Mouse (Mus musculus): ENCODE measurements around the gene Bbs9. TPM values are rescaled to one million over a fixed set of nuclear protein-coding genes. Genes with fewer than 3 reads are reported as not detected.

Bbs9 gene
- total and polyA plus RNA-seq, 2 experiments from 2014 or later, result 17.8 to 35.4 TPM

DNA sequence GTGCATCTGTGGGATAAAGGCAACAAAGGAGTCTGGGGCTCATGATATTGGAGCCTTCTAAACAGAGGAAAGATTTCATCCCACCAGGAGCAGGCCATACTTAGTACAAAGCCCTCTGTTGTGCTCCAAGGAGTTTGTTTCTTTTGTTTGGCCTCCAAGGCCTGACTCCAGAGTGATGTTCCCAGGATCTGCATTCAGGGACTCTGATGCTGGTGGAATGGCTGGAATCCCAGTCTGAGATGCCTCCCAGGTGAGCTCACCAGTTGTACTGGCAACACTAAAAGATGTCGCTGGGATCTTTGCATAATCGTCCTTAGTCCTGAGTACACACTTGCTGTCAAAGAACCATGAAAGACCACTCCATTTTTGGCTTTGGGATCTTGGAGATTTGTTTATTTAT lies 41.4 kb upstream of the Bbs9 start:
- WGBS, result 91% methylated on average over 2 of the region's 2 CpGs
- Histone ChIP-seq H3K27ac (ENCODE audit: low read depth, low read length) (no peak overlapping the region), H3K9me3 (ENCODE audit: low read length) (no peaks in the 10 kb centered on the region), H3K4me2 (ENCODE audit: low read depth) (no peak overlapping the region), H3K36me3 (ENCODE audit: insufficient read depth) (peaks cover 18% of the 10 kb centered on the region), H3K27me3 (ENCODE audit: insufficient read depth, low read length) (no peaks in the 10 kb centered on the region), H3K4me1 (ENCODE audit: insufficient read depth) (0 out of 2 replicates have a peak, but pooled peaks cover 3% of the 10 kb centered on the region), H3K9ac (no peak overlapping the region), H3K4me3 (ENCODE audit: low read depth, low read length) (no peak overlapping the region)
- no peak for DNase-seq
- no peak for TF ChIP-seq CTCF (IDR thresholded peaks at IDR 0.05; ENCODE audit: low read depth)
- ATAC-seq, result no peak

DNA sequence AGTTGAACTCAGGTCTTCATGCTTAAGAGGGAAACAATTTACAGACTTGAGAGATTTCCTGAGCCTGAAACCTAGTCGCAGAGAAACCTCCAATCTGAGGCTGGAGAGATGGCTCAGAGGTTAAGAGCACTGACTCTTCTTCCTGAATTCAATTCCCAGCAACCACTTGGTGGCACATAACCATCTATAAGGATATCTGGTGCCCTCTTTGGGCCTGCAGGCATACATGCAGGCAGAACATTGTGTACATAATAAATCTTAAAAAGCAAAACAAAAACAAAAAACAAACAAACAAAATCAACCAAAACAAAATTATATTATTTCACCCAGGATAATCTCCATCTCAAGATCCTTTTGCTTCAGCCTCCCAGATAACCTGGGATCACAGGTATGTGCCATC lies 36.7 kb upstream of the Bbs9 start:
- Histone ChIP-seq H3K9ac (no peak overlapping the region), H3K27me3 (ENCODE audit: insufficient read depth, low read length) (no peaks in the 10 kb centered on the region), H3K9me3 (ENCODE audit: low read length) (no peaks in the 10 kb centered on the region), H3K4me2 (ENCODE audit: low read depth) (no peak overlapping the region), H3K4me1 (ENCODE audit: insufficient read depth) (no peaks in the 10 kb centered on the region), H3K4me3 (ENCODE audit: low read depth, low read length) (no peak overlapping the region), H3K27ac (ENCODE audit: low read depth, low read length) (no peak overlapping the region), H3K36me3 (ENCODE audit: insufficient read depth) (peaks cover 23% of the 10 kb centered on the region)
- DNase-seq (no peak), ATAC-seq (no peak)
- 90% methylated on average over 1 of the region's 1 CpGs for WGBS
- no peak for TF ChIP-seq CTCF (IDR thresholded peaks at IDR 0.05; ENCODE audit: low read depth)

DNA sequence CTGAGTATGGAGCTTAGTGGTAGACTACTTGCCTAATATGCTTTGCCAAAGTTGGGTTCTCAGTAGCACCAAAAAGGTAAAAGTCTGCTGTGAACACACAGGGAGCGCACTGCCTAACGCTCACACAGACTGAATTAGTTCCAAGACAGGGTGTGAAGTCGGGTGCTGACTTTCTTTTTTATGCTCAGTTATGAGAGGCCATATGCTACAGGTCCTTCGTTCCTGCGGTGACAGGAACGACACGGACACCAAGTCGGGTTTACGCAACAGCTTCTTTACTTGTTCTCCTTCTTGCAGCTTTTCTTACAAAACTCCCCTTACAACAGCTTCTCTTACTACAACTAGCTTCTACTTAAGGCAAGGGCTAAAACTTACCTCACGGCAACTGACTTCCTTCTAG lies 32.4 kb upstream of the Bbs9 start:
- no peak overlapping the region for H3K4me3 ChIP-seq (ENCODE audit: low read depth, low read length)
- no peak overlapping the region for H3K27ac ChIP-seq (ENCODE audit: low read depth, low read length)
- DNase-seq (no peak), ATAC-seq (no peak)
- H3K27me3 ChIP-seq (ENCODE audit: insufficient read depth, low read length), result no peaks in the 10 kb centered on the region
- 92% methylated on average over 10 of the region's 10 CpGs for WGBS
- no peak overlapping the region for H3K9ac ChIP-seq
- no peaks in the 10 kb centered on the region for H3K9me3 ChIP-seq (ENCODE audit: low read length)
- no peaks in the 10 kb centered on the region for H3K4me1 ChIP-seq (ENCODE audit: insufficient read depth)
- H3K4me2 ChIP-seq (ENCODE audit: low read depth), result no peak overlapping the region
- no peak for TF ChIP-seq CTCF (IDR thresholded peaks at IDR 0.05; ENCODE audit: low read depth)
- H3K36me3 ChIP-seq (ENCODE audit: insufficient read depth), result peaks cover 39% of the 10 kb centered on the region

DNA sequence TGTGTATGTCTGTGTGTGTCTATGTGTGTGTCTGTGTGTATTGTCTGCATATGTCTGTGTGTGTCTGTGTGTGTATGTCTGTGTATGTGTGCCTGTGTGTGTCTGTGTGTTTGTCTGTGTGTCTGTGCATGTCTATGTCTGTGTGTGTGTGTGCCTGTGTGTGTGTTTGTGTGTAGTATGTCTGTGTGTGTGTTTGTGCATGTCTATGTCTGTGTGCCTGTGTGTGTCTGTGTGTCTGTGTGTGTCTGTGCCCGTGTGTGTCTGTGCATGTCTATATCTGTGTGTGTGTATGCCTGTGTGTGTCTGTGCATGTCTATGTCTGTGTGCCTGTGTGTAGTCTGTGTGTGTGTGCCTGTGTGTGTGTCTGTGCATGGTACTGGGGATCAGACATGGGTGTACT lies 30.4 kb upstream of the Bbs9 start:
- TF ChIP-seq CTCF (IDR thresholded peaks at IDR 0.05; ENCODE audit: low read depth), result no peak
- no peak for DNase-seq
- Histone ChIP-seq H3K9ac (no peak overlapping the region), H3K27ac (ENCODE audit: low read depth, low read length) (no peak overlapping the region), H3K4me3 (ENCODE audit: low read depth, low read length) (no peak overlapping the region), H3K9me3 (ENCODE audit: low read length) (no peaks in the 10 kb centered on the region), H3K4me2 (ENCODE audit: low read depth) (no peak overlapping the region), H3K27me3 (ENCODE audit: insufficient read depth, low read length) (no peaks in the 10 kb centered on the region), H3K36me3 (ENCODE audit: insufficient read depth) (peaks cover 56% of the 10 kb centered on the region), H3K4me1 (ENCODE audit: insufficient read depth) (no peaks in the 10 kb centered on the region)
- ATAC-seq, result no peak
- WGBS, result 100% methylated on average over 1 of the region's 1 CpGs

DNA sequence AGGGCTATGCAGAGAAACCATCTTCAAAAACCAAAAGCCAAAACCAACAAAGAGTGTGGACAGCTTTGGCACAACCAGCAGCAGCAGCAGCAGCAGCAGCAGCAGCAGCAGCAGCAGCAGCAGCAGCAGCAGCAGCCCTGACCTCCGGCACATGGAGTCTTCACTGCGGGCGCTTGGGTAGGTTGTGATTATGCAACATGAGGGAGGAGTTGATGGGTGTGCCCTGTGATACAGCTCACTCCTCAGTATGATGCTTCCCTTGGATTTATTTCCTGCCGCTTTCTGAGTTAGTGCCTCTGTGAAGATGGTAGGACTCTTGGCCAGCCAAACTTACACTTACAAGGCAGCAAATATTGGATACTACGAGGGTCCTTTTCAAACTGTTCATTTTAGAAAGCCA lies 28.3 kb upstream of the Bbs9 start:
- DNase-seq (no peak), ATAC-seq (no peak)
- no peaks in the 10 kb centered on the region for H3K4me1 ChIP-seq (ENCODE audit: insufficient read depth)
- no peak overlapping the region for H3K4me3 ChIP-seq (ENCODE audit: low read depth, low read length)
- no peaks in the 10 kb centered on the region for H3K27me3 ChIP-seq (ENCODE audit: insufficient read depth, low read length)
- H3K36me3 ChIP-seq (ENCODE audit: insufficient read depth), result peaks cover 70% of the 10 kb centered on the region
- no peaks in the 10 kb centered on the region for H3K9me3 ChIP-seq (ENCODE audit: low read length)
- H3K9ac ChIP-seq, result no peak overlapping the region
- TF ChIP-seq CTCF (IDR thresholded peaks at IDR 0.05; ENCODE audit: low read depth), result no peak
- no peak overlapping the region for H3K4me2 ChIP-seq (ENCODE audit: low read depth)
- no peak overlapping the region for H3K27ac ChIP-seq (ENCODE audit: low read depth, low read length)
- WGBS, result 91% methylated on average over 5 of the region's 5 CpGs

DNA sequence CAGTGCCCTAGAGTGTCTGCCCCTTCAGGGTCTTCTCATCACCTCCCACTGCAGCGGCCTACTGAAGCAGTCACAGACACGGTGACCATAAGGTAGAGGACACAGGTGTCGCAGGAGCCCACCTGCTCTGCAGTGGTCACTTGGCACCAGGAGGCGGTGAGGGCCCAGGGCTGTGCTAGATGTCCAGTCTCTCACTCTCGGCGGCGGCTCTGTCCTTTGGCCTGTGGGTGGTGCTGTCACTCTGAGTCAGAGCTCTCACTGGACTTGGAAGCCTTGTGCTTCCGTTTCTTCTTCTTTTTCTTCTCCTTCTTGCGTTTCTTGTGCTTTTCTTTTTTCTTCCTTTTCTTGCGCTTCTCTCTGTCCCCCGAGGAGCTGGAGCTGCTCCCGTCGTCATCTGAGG lies 27.1 kb upstream of the Bbs9 start:
- ATAC-seq, result no peak
- peak; percentile 18; the same call in 1 of the 2 replicates for TF ChIP-seq CTCF (IDR thresholded peaks at IDR 0.05; ENCODE audit: low read depth)
- no peaks in the 10 kb centered on the region for H3K4me1 ChIP-seq (ENCODE audit: insufficient read depth)
- H3K27ac ChIP-seq (ENCODE audit: low read depth, low read length), result no peak overlapping the region
- peaks cover 82% of the 10 kb centered on the region for H3K36me3 ChIP-seq (ENCODE audit: insufficient read depth)
- no peak for DNase-seq
- H3K9ac ChIP-seq, result no peak overlapping the region
- H3K9me3 ChIP-seq (ENCODE audit: low read length), result no peaks in the 10 kb centered on the region
- no peaks in the 10 kb centered on the region for H3K27me3 ChIP-seq (ENCODE audit: insufficient read depth, low read length)
- H3K4me3 ChIP-seq (ENCODE audit: low read depth, low read length), result no peak overlapping the region
- no peak overlapping the region for H3K4me2 ChIP-seq (ENCODE audit: low read depth)
- WGBS, result 88% methylated on average over 13 of the region's 13 CpGs

DNA sequence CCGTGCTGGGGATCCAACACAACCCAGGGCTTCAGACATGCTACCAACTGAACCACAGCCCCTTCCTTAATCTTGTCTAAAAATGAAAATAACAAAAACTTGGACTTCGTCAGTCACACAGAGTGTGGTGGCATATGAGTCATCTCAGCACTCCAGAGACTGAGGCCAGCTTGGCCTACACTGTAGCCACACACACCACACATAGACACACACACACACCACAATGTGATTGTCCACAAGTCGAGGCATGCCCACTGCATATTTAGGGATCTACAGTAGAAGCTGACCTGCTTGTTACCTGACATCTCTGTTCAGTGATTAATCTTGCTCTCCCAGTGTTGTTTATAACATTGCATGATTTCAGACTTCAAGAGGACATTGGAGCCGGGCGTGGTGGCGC lies 26.3 kb upstream of the Bbs9 start:
- ATAC-seq, result no peak
- no peak for DNase-seq
- H3K27ac ChIP-seq (ENCODE audit: low read depth, low read length), result no peak overlapping the region

DNA sequence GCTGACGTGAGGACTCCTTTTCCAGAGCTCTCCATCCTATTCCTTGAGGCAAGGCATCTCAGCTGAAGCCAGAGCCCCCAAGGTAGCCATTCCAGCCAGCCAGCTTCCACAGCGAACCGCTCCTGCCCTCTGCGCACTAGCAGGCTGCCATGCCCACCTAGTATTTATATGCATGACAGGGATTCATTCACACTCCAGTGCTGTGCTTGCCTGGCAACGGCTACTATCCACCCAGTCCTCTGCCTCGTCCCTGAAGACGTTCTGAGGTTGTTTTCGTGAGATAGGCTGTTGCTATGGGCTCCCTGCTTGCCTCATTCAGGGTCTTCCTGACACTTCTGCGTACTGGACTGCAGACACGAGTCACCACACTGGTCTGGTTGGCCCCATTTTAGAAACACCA lies 22.8 kb upstream of the Bbs9 start:
- no peak for ATAC-seq

More for the DNA sequence above, 26.3 kb upstream of the Bbs9 start:
- Histone ChIP-seq H3K9ac (no peak overlapping the region), H3K36me3 (ENCODE audit: insufficient read depth) (peaks cover 83% of the 10 kb centered on the region), H3K4me1 (ENCODE audit: insufficient read depth) (no peaks in the 10 kb centered on the region), H3K27me3 (ENCODE audit: insufficient read depth, low read length) (no peaks in the 10 kb centered on the region), H3K9me3 (ENCODE audit: low read length) (no peaks in the 10 kb centered on the region), H3K4me3 (ENCODE audit: low read depth, low read length) (no peak overlapping the region), H3K4me2 (ENCODE audit: low read depth) (no peak overlapping the region)
- TF ChIP-seq CTCF (IDR thresholded peaks at IDR 0.05; ENCODE audit: low read depth), result no peak
- WGBS, result 94% methylated on average over 6 of the region's 6 CpGs

More for the DNA sequence above, 22.8 kb upstream of the Bbs9 start:
- Histone ChIP-seq H3K4me3 (ENCODE audit: low read depth, low read length) (no peak overlapping the region), H3K27ac (ENCODE audit: low read depth, low read length) (no peak overlapping the region), H3K4me2 (ENCODE audit: low read depth) (no peak overlapping the region), H3K9me3 (ENCODE audit: low read length) (no peaks in the 10 kb centered on the region), H3K4me1 (ENCODE audit: insufficient read depth) (no peaks in the 10 kb centered on the region), H3K36me3 (ENCODE audit: insufficient read depth) (peaks cover 94% of the 10 kb centered on the region), H3K9ac (no peak overlapping the region), H3K27me3 (ENCODE audit: insufficient read depth, low read length) (no peaks in the 10 kb centered on the region)
- 93% methylated on average over 10 of the region's 10 CpGs for WGBS
- no peak for DNase-seq
- TF ChIP-seq CTCF (IDR thresholded peaks at IDR 0.05; ENCODE audit: low read depth), result no peak

Measured in forebrain, postnatal 0 days (tissue).